Mouse (Mus musculus) heart, adult 2 months (tissue): ENCODE measurements at regions not wholly inside any gene's neighbourhood (a gene's known extent, or its start where the extent isn't known, plus 50 kb on each side); places are given as distances from the start of the nearest gene placed in this dataset.

Experiments
- DNase-seq, 2 experiments: peaks; one replicate each; pipeline ENCODE4 v3.0.0; 2021
- H3K27ac ChIP-seq: fragments of 200-600 bp; 2 replicates; pipeline ENCODE4 v1.8.1; 2022
- H3K27me3 ChIP-seq: fragments of 200-500 bp; 2 replicates; pipeline ENCODE4 v1.6.1; 2012; ENCODE audit warnings: mild to moderate bottlenecking, low read length, inconsistent platforms, mixed read lengths; ENCODE audit not compliant: control insufficient read depth, insufficient read depth
- H3K36me3 ChIP-seq: fragments of 200-500 bp; 2 replicates; pipeline ENCODE4 v1.6.1; 2012; ENCODE audit warnings: low read length, inconsistent platforms; ENCODE audit not compliant: control insufficient read depth, insufficient read depth
- H3K4me1 ChIP-seq: fragments of 200-500 bp; 2 replicates; pipeline ENCODE4 v1.6.1; 2011; ENCODE audit warnings: low read length; ENCODE audit not compliant: control insufficient read depth, insufficient read depth
- H3K4me3 ChIP-seq: fragments of 200-600 bp; 2 replicates; pipeline ENCODE4 v1.8.1; 2022
- H3K79me2 ChIP-seq: fragments of 200-500 bp; replicated peaks from 2 replicates; pipeline ENCODE4 v1.6.1; 2012; ENCODE audit warnings: mild to moderate bottlenecking, inconsistent platforms, low read length, moderate library complexity, mixed read lengths; ENCODE audit not compliant: control insufficient read depth, insufficient read depth
- H3K9ac ChIP-seq: fragments of 200-500 bp; 2 replicates; pipeline ENCODE4 v1.6.1; 2012; ENCODE audit warnings: low read depth, mild to moderate bottlenecking, control low read depth, inconsistent platforms, low read length, mixed read lengths
- CTCF ChIP-seq: fragments of 200-600 bp; IDR thresholded peaks from 2 replicates; pipeline ENCODE4 v1.8.1; 2022; ENCODE audit warnings: antibody characterized with exemption, mild to moderate bottlenecking, moderate library complexity
- EP300 ChIP-seq: fragments of 200-500 bp; IDR thresholded peaks from 2 replicates; pipeline ENCODE4 v1.6.1; 2011; ENCODE audit warnings: low read depth, low read length, control low read depth; ENCODE audit not compliant: insufficient read depth
- POLR2A ChIP-seq: fragments of 200-500 bp; IDR thresholded peaks from 2 replicates; pipeline ENCODE4 v1.6.1; 2011; ENCODE audit warnings: mild to moderate bottlenecking, low read depth, low read length, control low read depth; ENCODE audit not compliant: insufficient read depth
- WGBS: fragments of 180-500 bp; shearing (Covaris S2); methylation state at CpG from one replicate; pipeline ENCODE4 v1.1.7; 2018; 5-methylcytosine and 5-hydroxymethylcytosine counted together
- intact Hi-C: fragments of 180-260 bp; cut with DNase I; formaldehyde crosslinking; loops from one replicate; pipeline ENCODE4 v1.15.1; 2025

DNA sequence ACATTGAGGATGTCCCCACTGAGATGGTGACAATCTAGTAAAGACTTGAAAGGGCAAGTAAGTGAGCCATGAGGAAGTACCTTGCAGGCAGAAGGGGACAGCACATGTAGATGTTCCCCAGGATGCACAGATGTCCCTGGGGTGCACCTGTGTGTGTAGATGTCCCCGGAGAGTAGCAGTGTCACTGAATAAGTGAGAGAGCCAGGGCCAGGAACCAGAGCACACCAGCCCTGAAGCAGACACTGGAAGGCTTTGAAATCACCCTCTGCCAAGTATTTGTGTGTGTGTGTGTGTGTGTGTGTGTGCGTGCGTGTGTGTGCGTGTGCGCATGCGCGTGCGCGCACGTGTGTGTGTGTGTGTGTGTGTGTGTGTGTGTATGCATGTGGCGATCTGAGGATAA lies 132.1 kb upstream of the Auts2 start:
- no peaks in the 10 kb centered on the region for H3K79me2 ChIP-seq
- no peak overlapping the region for H3K9ac ChIP-seq
- DNase-seq: no peak
- TF ChIP-seq POLR2A: no peak
- no peak for TF ChIP-seq CTCF
- no peak for TF ChIP-seq EP300
- intact Hi-C loops: no loop called here
- H3K4me3 ChIP-seq: no peak overlapping the region
- 99% methylated on average over 11 of the region's 11 CpGs for whole genome bisulfite sequencing
- no peaks in the 10 kb centered on the region; the same call in 1 of the 2 replicates for H3K4me1 ChIP-seq
- no peaks in the 10 kb centered on the region for H3K27me3 ChIP-seq
- no peaks in the 10 kb centered on the region for H3K36me3 ChIP-seq
- no peak overlapping the region for H3K27ac ChIP-seq

DNA sequence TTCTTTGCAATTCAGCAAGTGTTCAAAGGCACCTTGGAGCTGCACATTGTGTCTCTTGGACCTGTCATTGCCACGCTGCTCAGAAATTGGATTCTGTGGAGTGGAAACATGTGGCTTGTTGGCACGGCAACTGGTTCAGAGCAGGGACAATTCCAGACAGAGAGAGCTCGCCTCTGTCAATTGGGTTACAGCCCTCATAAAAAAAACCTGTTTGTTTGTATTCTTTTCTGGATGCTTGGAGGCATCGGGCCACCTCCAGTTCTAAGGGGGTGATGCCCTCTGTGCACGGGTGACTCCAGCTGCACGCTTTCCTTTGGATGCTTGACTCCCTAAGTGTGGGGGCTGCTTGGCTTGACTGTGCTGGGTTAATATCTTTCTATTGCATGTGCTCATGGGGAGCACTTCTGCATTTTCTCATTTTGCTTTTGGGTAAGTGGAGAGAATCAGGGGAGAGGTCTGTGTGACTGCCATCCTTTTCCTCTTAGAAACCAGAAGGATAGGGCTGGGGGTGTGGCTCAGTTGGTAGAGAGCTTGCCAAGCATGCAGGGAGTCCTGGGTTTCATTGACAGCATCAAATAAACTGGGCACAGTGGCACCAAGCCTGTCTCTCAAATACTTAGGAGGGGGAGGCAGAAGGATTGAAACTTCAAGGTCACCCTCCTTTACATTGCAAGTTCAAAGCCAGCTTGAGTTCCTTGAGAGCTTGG lies 130.6 kb upstream of the Auts2 start:
- Histone ChIP-seq H3K4me3 (no peak overlapping the region), H3K36me3 (no peaks in the 10 kb centered on the region), H3K9ac (no peak overlapping the region), H3K27me3 (no peaks in the 10 kb centered on the region; the same call in 1 of the 2 replicates), H3K27ac (no peak overlapping the region), H3K4me1 (no peaks in the 10 kb centered on the region; the same call in 1 of the 2 replicates), H3K79me2 (no peaks in the 10 kb centered on the region)
- DNase-seq: peak in 1 of 2 experiments; percentile 39
- intact Hi-C loops: no loop called here
- TF ChIP-seq POLR2A: no peak
- TF ChIP-seq CTCF: no peak
- no peak for TF ChIP-seq EP300
- 51% methylated on average over 6 of the region's 6 CpGs for WGBS

DNA sequence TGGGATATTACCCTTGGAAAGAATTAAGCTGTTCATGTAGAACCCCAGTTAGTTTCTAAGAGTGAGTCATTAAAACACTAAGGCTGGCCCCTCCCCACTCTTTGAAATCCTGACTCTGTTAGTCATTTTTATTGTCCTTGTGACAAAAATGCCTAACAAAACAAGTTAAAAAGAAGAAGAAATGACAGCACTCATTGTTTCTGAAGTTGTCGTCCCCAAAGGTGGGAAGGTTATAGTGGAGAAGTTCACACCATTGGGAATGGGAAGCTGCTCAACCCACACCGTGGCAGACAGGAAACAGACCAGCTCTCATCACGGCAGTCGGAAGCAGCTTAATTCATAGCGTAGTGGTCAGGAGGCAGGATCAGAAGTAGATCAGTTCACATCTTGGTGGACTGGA lies 128.4 kb upstream of the Auts2 start:
- 42% methylated on average over 5 of the region's 5 CpGs for WGBS
- Histone ChIP-seq H3K27me3 (no peaks in the 10 kb centered on the region; the same call in 1 of the 2 replicates), H3K79me2 (no peaks in the 10 kb centered on the region), H3K4me3 (no peak overlapping the region), H3K36me3 (no peaks in the 10 kb centered on the region), H3K4me1 (no peaks in the 10 kb centered on the region; the same call in 1 of the 2 replicates), H3K9ac (no peak overlapping the region), H3K27ac (no peak overlapping the region)
- intact Hi-C loops: no loop called here
- no peak for DNase-seq
- TF ChIP-seq CTCF (no peak), POLR2A (no peak), EP300 (no peak)

DNA sequence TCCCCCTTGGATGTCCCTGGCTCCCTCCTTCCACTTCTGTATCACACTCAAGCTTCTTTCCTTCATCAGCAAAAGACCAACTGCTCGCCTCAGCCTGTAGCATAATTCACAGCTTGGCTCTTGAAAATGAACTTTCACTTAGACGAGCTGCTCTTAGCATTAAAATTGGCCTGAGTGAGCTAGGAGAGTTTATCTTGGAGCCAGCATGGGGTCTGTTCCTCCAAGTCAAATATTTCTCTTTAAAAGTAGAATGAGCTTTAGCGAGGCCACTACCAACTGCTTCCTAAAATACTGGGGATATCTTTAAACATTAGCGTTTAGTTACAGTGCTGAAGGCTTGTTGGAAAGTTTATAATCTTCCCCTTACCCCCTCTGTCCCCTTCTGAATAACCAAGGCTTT lies 124.2 kb upstream of the Auts2 start:
- Histone ChIP-seq H3K27me3 (no peaks in the 10 kb centered on the region; the same call in 1 of the 2 replicates), H3K9ac (no peak overlapping the region), H3K36me3 (no peaks in the 10 kb centered on the region), H3K4me1 (no peaks in the 10 kb centered on the region), H3K79me2 (no peaks in the 10 kb centered on the region), H3K27ac (no peak overlapping the region), H3K4me3 (no peak overlapping the region)
- intact Hi-C loops: no loop called here
- DNase-seq: no peak
- TF ChIP-seq CTCF: no peak
- TF ChIP-seq EP300: no peak
- TF ChIP-seq POLR2A: no peak
- WGBS: 39% methylated on average over 4 of the region's 4 CpGs

DNA sequence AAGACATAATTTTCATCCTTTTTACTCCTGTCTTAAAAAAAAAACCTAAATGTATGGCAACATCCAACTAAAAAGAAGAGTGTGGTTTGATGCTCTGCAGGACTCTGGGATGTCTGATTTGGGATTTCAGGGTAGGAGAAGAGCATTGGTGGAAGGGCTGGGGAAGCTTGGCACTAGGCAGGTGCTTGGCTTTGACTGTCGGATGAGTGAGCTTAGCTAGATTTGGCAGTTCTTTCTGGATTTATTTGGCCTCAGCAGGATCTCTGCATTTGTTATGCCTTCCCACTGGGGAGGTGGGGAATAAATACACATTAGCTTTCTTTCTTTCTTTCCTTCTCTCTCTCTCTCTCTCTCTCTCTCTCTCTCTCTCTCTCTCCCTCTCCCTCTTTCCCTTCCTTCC lies 118.1 kb upstream of the Auts2 start:
- H3K27me3 ChIP-seq: no peaks in the 10 kb centered on the region
- H3K36me3 ChIP-seq: no peaks in the 10 kb centered on the region
- WGBS: 58% methylated on average over 1 of the region's 1 CpGs
- TF ChIP-seq POLR2A: no peak
- no peak for TF ChIP-seq EP300
- TF ChIP-seq CTCF: no peak
- no peak overlapping the region for H3K9ac ChIP-seq
- DNase-seq: no peak
- intact Hi-C loops: no loop called here
- H3K27ac ChIP-seq: no peak overlapping the region
- H3K4me3 ChIP-seq: no peak overlapping the region
- H3K79me2 ChIP-seq: no peaks in the 10 kb centered on the region
- H3K4me1 ChIP-seq: no peaks in the 10 kb centered on the region

DNA sequence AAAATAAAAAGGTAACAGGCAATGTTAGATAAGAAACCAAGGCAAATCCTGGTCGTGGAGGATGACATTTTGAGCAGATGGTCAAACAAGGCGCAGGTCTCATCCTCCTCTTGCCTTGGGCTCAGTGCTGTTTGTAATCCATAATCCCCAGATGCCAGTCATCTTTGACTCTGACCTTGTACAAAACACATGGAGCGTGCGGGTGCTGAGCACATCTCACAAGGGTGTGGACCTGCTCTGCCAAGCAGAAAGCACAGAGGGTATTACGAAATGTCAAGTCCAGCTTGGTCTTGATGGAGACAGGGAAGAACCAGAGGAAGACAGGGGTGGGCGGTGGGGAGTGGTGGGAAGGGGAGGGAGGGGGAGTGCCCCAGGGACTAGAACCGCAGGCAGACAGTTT lies 116.9 kb upstream of the Auts2 start:
- Histone ChIP-seq H3K27me3 (no peaks in the 10 kb centered on the region), H3K4me3 (no peak overlapping the region), H3K4me1 (no peaks in the 10 kb centered on the region), H3K36me3 (no peaks in the 10 kb centered on the region), H3K79me2 (no peaks in the 10 kb centered on the region), H3K27ac (no peak overlapping the region), H3K9ac (no peak overlapping the region)
- WGBS: 83% methylated on average over 7 of the region's 7 CpGs
- intact Hi-C loops: no loop called here
- no peak for DNase-seq
- no peak for TF ChIP-seq CTCF
